Mouse (Mus musculus): ENCODE results near the gene Sorbs1.

Sorbs1 gene

DNA sequence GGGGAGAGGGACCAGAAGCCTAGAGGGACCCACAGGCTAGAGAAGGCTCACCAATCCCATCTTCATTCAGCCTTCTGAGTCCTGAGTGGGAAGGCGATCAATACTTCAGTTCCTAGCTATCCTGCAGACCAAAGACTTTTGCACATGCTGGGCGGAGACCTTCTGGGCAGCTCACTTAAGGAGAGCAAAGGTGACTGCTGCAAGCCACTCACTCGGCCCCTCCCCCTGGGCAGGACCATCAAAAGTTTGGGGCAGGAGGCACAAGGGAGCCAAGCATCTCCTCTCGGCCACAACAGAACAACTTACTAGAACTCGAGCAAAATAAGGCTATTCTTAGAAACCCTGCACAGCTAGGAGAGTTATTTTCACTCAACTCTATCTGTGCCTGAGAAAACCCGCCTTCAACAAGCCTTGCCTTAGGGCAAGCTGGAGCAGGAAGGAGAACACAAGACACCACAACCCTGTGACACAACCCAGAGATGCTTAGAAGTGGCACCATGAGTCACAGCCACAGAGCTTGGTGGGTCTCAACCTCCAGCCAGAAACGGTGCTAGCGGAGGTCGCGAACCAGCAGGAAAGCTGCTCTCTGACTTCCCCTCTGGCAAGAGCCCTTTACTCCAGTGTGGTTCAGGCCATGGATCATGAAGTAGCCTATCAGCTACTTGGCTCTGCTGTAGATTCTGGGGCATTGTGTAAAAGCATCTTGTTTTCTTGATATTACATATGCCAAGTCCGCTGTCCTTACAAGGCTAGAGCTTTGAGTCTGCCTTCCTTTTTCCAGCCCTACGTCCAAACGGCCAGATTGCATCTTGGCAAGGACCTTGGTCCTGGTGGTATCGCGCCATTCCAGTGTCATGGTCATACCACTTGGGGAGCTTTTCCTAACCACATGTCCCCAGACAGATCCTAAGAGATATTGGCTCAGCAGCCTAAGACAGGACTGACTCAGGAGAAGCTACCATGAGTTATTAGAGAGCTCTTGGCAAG is 156.8 kb downstream of the Sorbs1 start:
- CTCF ChIA-PET = interaction anchor here in 3 of 4 experiments (0.7 to 3.7 kb wide), 9 partner anchors 11 to 462 kb away, joined by 3 to 13 read pairs (median 4); no protein-coding TSS in a partner anchor
- POLR2A ChIA-PET = interaction anchor here in 2 of 4 experiments (0.7 to 2.0 kb wide), 4 partner anchors 8 to 99 kb away, joined by 3 to 5 read pairs (median 4); no protein-coding TSS in a partner anchor

GRCm38 (mm10) chr19:40355075-40355474 is 158.5 kb downstream of the Sorbs1 start:
- POLR2A ChIA-PET = interaction anchor here in 1 of 4 experiments (1.8 kb wide), 1 partner anchor 10 kb away, joined by 5 read pairs; no protein-coding TSS in a partner anchor

GRCm38 (mm10) chr19:40352006-40352405 is 161.6 kb downstream of the Sorbs1 start:
- CTCF ChIA-PET = no interaction called here
- POLR2A ChIA-PET = interaction anchor here in 1 of 4 experiments (0.6 to 1.4 kb wide), 2 partner anchors 10 to 14 kb away, joined by 4 to 6 read pairs; no protein-coding TSS in a partner anchor

More at GRCm38 (mm10) chr19:40355075-40355474, 158.5 kb downstream of the Sorbs1 start:
- CTCF ChIA-PET = interaction anchor here in 2 of 4 experiments (0.6 to 1.1 kb wide), 2 partner anchors 9 to 465 kb away, joined by 3 to 4 read pairs; no protein-coding TSS in a partner anchor

- CTCF ChIA-PET = interaction anchor here in 1 of 4 experiments (0.6 kb wide), 1 partner anchor 337 kb away, joined by 4 read pairs; no protein-coding TSS in a partner anchor
- POLR2A ChIA-PET = interaction anchor here in 3 of 4 experiments (0.7 to 1.2 kb wide), 4 partner anchors 31 to 238 kb away, joined by 3 to 7 read pairs (median 4); partner anchors contain the start of gene Aldh18a1 (in 1 of the 3)
These were observed 162.7 kb downstream of the Sorbs1 start for GRCm38 (mm10) chr19:40350835-40351234.

GRCm38 (mm10) chr19:40349713-40350671 is 163.6 kb downstream of the Sorbs1 start:
- ChIA-PET CTCF (interaction anchor here in 2 of 4 experiments (0.6 to 1.0 kb wide), 2 partner anchors 34 to 338 kb away, joined by 3 to 4 read pairs; no protein-coding TSS in a partner anchor), POLR2A (interaction anchor here in 3 of 4 experiments (0.6 to 1.7 kb wide), 9 partner anchors 32 to 262 kb away, joined by 3 to 7 read pairs (median 3); partner anchors contain the start of genes Aldh18a1 (in 1 of the 3), Entpd1 (in 1 of the 3) and Tctn3 (in 1 of the 3))

- ChIA-PET CTCF (interaction anchor here in 3 of 4 experiments (0.7 to 1.0 kb wide), 3 partner anchors 34 to 77 kb away, joined by 3 read pairs; no protein-coding TSS in a partner anchor), POLR2A (interaction anchor here in 2 of 4 experiments (0.5 to 1.7 kb wide), 4 partner anchors 78 to 1396 kb away, joined by 3 to 5 read pairs (median 4); partner anchors contain the start of genes Entpd1 (in 1 of the 2) and Tctn3 (in 1 of the 2))
These were observed 164.3 kb downstream of the Sorbs1 start for GRCm38 (mm10) chr19:40349281-40349680.

DNA sequence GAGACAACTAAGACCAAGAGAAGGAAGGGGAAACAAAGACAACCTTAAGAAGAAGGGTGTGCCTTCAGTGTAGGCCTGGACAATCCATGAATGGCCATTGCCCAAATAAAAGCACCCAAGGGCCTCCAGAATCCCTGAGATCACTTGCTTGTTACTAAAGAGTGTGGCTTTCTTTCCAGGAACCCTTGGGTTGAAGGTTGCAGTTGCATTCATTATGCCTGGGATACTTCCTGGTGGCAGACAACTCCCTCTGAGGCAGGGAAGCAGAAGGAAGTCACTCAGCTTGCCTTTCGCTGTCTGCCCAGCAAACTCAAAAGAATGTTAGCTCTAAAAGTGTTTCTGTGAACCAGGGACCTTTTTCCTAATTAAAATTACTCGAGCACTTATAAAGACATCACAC is 164.9 kb downstream of the Sorbs1 start:
- ChIA-PET CTCF (interaction anchor here in 2 of 4 experiments (0.7 to 1.0 kb wide), 2 partner anchors 39 to 76 kb away, joined by 3 read pairs; no protein-coding TSS in a partner anchor), POLR2A (interaction anchor here in 2 of 4 experiments (1.7 kb wide), 2 partner anchors 10 to 78 kb away, joined by 3 to 5 read pairs; no protein-coding TSS in a partner anchor)

- ChIA-PET CTCF (interaction anchor here in 1 of 4 experiments (1.0 kb wide), 1 partner anchor 76 kb away, joined by 3 read pairs; no protein-coding TSS in a partner anchor), POLR2A (interaction anchor here in 1 of 4 experiments (1.7 kb wide), 1 partner anchor 10 kb away, joined by 3 read pairs; no protein-coding TSS in a partner anchor)
These were observed 165.4 kb downstream of the Sorbs1 start for GRCm38 (mm10) chr19:40348175-40348574.

- ChIA-PET CTCF (interaction anchor here in 1 of 4 experiments (0.7 to 1.5 kb wide), 3 partner anchors 45 to 339 kb away, joined by 3 to 4 read pairs (median 4); no protein-coding TSS in a partner anchor), POLR2A (interaction anchor here in 1 of 4 experiments (0.9 to 1.3 kb wide), 2 partner anchors 75 to 103 kb away, joined by 3 read pairs; partner anchors contain the start of gene Pdlim1)
These were observed 166.7 kb downstream of the Sorbs1 start for GRCm38 (mm10) chr19:40346908-40347307.

DNA sequence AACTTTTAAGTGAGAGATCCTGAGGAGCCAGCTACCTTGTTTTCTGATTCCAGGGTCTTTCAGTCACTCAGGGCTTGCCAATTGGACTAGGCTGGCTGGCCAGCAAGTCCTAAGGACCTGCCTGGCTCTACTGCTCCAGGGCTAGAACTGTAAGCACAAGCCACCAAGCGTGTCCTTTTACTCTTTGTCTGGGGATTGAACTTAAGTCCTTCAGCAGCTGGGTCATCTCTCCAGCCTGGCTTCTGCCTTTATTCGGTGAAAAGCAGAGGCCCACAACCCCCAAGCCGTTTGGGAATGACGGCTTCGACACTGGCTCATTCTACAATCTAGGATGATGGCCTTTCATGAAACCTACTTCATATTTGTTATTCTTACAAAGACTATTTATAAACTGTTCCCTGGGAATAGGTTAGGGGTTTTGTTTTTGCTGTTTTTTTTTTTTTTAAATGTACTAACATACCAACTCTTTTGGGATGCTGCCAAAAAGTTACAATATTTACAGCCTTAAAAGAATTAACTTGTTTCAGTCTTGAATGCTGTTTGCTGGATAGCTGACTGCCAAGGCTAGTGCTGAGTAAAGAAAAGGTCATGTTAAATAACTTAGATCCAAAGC is 167.2 kb downstream of the Sorbs1 start:
- POLR2A ChIA-PET = interaction anchor here (0.6 to 1.3 kb wide), 10 partner anchors 9 to 1566 kb away, joined by 3 to 5 read pairs (median 3); partner anchors contain the start of gene Pdlim1 (in 1 of the 4)
- CTCF ChIA-PET = interaction anchor here (0.5 to 2.3 kb wide), 73 partner anchors 9 to 1613 kb away, joined by 3 to 15 read pairs (median 4); partner anchors contain the start of genes Aldh18a1 (in 1 of the 4), Entpd1 (in 1 of the 4), Pdlim1 (in 1 of the 4) and Sorbs1 (in 1 of the 4)

DNA sequence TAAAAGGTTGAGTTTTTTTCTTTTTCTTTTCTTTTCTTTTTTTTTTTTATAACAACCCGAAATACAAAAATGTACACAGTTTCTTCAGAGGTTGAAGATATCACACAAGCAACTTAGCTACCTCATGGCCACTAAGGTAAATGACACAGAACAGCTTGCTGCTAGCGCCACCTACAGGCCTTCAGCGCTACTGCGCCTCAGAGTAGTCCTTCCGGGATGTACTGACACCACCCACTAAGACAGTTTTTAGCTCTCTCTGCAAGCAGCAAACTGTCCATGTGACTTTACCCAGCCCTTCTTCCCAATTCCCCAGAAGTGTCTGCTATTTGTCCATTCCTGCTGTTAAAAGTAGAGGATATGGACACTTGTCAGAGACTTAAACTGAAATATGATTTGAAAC is 167.9 kb downstream of the Sorbs1 start:
- ChIA-PET POLR2A (interaction anchor here (0.6 to 1.3 kb wide), 10 partner anchors 9 to 1567 kb away, joined by 3 to 5 read pairs (median 3); partner anchors contain the start of gene Pdlim1 (in 1 of the 4)), CTCF (interaction anchor here (0.5 to 2.3 kb wide), 87 partner anchors 9 to 1914 kb away, joined by 3 to 15 read pairs (median 4); partner anchors contain the start of genes Sorbs1 (in 2 of the 4), Aldh18a1 (in 1 of the 4), Entpd1 (in 1 of the 4) and Pdlim1 (in 1 of the 4))

DNA sequence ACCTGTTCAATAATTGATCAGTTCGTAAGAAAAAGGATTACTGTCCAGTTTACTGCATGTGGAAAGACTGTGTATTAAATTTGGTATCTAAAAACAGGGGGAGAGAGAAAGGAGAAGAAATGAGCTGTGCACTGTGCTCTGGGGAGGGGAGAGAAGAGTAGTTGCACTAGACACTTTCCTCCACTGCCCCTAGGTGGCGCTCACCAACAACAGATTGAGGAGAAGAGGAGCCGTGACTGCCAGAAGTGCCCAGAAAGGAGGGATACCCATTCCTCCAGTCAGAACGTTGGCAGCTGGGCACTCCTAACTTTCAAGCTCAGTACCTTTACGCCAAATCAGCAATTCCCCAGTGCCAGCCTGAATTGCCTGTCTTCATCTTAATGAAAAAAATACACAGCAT is 170.6 kb downstream of the Sorbs1 start:
- CTCF ChIA-PET = interaction anchor here (0.5 to 1.7 kb wide), 18 partner anchors 8 to 673 kb away, joined by 3 to 6 read pairs (median 3); no protein-coding TSS in a partner anchor
- POLR2A ChIA-PET = interaction anchor here in 1 of 4 experiments (1.1 kb wide), 1 partner anchor 10 kb away, joined by 4 read pairs; no protein-coding TSS in a partner anchor

DNA sequence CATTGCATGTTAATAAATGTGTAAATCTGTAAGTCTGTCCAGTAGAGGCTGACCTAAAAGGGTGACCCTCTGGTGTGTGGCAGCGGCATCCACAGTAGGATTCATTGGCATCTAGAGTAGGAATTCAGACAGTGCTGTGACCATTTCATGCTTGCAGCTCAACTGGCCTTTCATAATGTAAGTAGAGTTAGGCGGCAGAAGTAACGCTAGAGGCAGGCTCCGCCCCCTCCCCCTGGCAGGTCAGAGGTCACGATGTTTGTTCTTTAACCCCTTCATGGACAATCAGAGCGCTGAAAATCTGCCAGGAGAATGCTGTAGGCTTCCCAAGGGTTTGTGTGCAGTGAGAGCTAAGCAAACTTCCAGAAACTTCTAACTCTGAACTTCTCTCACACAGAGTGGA is 172.4 kb downstream of the Sorbs1 start:
- ChIA-PET POLR2A (interaction anchor here in 3 of 4 experiments (0.6 to 1.8 kb wide), 4 partner anchors 15 to 318 kb away, joined by 3 to 6 read pairs (median 4); no protein-coding TSS in a partner anchor), CTCF (interaction anchor here in 2 of 4 experiments (0.6 to 0.7 kb wide), 2 partner anchors 68 to 1456 kb away, joined by 3 to 6 read pairs; no protein-coding TSS in a partner anchor)

DNA sequence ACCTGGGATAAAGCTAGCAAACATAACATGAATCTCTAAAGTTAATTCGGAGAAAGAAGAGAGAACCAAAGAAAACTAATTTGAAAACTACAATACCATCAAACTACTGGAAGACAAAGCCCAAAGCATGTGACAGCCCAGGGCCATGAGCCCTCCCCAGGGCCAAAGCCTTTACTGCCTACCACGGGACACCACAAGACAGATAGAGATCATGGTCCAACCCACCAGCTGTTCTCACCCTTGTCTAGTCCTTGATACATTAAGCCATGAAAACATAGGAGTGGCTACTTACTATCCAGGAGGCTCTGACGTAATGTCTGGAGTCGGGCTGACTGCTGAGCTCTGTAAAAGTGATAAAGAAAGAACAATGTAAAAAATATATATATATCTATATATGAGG is 176.9 kb downstream of the Sorbs1 start:
- ChIA-PET POLR2A (interaction anchor here in 1 of 4 experiments (0.8 kb wide), 1 partner anchor 9 kb away, joined by 3 read pairs; no protein-coding TSS in a partner anchor), CTCF (interaction anchor here in 2 of 4 experiments (0.7 to 0.8 kb wide), 2 partner anchors 9 to 679 kb away, joined by 3 read pairs; no protein-coding TSS in a partner anchor)

DNA sequence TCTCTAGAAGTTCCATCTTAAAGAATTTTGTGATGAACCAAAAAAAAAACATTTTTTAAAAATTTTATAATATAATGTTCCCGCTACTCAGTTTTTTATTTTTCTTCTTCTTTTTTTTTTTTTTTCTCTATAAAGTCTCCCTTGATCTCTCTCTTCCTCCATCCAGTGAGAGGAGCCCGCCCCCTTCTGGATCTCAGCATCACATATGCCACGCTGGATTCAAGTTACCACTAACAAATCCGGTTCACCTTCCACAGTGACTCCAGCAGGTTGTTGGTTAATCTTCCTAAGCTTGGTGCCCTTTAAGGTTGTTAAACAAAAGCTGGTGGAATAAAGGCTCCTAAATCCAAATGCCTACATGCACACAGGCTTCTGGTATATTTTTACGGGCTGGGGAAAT is 179.7 kb downstream of the Sorbs1 start:
- ChIA-PET POLR2A (interaction anchor here in 2 of 4 experiments (0.6 to 0.9 kb wide), 3 partner anchors 9 to 222 kb away, joined by 3 read pairs; no protein-coding TSS in a partner anchor), CTCF (interaction anchor here (0.5 to 4.3 kb wide), 9 partner anchors 9 to 317 kb away, joined by 3 to 15 read pairs (median 5); partner anchors contain the start of gene Sorbs1 (in 1 of the 4))
